Mouse (Mus musculus) heart, adult 2 months (tissue): ENCODE data around the gene Klrb1b. TPM values are rescaled to one million over a fixed set of nuclear protein-coding genes. Genes with fewer than 3 reads are reported as not detected.

ENCODE experiments used
- DNase-seq, 2 experiments: peaks; one replicate each; pipeline ENCODE4 v3.0.0; 2021
- H3K27ac ChIP-seq: fragments of 200-600 bp; 2 replicates; pipeline ENCODE4 v1.8.1; 2022
- H3K27me3 ChIP-seq: fragments of 200-500 bp; 2 replicates; pipeline ENCODE4 v1.6.1; 2012; ENCODE audit warnings: mild to moderate bottlenecking, low read length, inconsistent platforms, mixed read lengths; ENCODE audit not compliant: control insufficient read depth, insufficient read depth
- H3K36me3 ChIP-seq: fragments of 200-500 bp; 2 replicates; pipeline ENCODE4 v1.6.1; 2012; ENCODE audit warnings: low read length, inconsistent platforms; ENCODE audit not compliant: control insufficient read depth, insufficient read depth
- H3K4me1 ChIP-seq: fragments of 200-500 bp; 2 replicates; pipeline ENCODE4 v1.6.1; 2011; ENCODE audit warnings: low read length; ENCODE audit not compliant: control insufficient read depth, insufficient read depth
- H3K4me3 ChIP-seq: fragments of 200-600 bp; 2 replicates; pipeline ENCODE4 v1.8.1; 2022
- H3K79me2 ChIP-seq: fragments of 200-500 bp; replicated peaks from 2 replicates; pipeline ENCODE4 v1.6.1; 2012; ENCODE audit warnings: mild to moderate bottlenecking, inconsistent platforms, low read length, moderate library complexity, mixed read lengths; ENCODE audit not compliant: control insufficient read depth, insufficient read depth
- H3K9ac ChIP-seq: fragments of 200-500 bp; 2 replicates; pipeline ENCODE4 v1.6.1; 2012; ENCODE audit warnings: low read depth, mild to moderate bottlenecking, control low read depth, inconsistent platforms, low read length, mixed read lengths
- CTCF ChIP-seq: fragments of 200-600 bp; IDR thresholded peaks from 2 replicates; pipeline ENCODE4 v1.8.1; 2022; ENCODE audit warnings: antibody characterized with exemption, mild to moderate bottlenecking, moderate library complexity
- EP300 ChIP-seq: fragments of 200-500 bp; IDR thresholded peaks from 2 replicates; pipeline ENCODE4 v1.6.1; 2011; ENCODE audit warnings: low read depth, low read length, control low read depth; ENCODE audit not compliant: insufficient read depth
- POLR2A ChIP-seq: fragments of 200-500 bp; IDR thresholded peaks from 2 replicates; pipeline ENCODE4 v1.6.1; 2011; ENCODE audit warnings: mild to moderate bottlenecking, low read depth, low read length, control low read depth; ENCODE audit not compliant: insufficient read depth
- WGBS: fragments of 180-500 bp; shearing (Covaris S2); methylation state at CpG from one replicate; pipeline ENCODE4 v1.1.7; 2018; 5-methylcytosine and 5-hydroxymethylcytosine counted together
- intact Hi-C: fragments of 180-260 bp; cut with DNase I; formaldehyde crosslinking; loops from one replicate; pipeline ENCODE4 v1.15.1; 2025
- polyA plus RNA-seq: library from polyadenylated mRNA; depleted of rRNA; stranded (reverse); fragments of >200 nt; gene quantifications from 2 replicates; pipeline ENCODE4 v1.2.3, GENCODE M21; 2012
- total RNA-seq, 2 experiments: library from RNA; stranded (reverse); gene quantifications; 2 replicates each; pipeline ENCODE4 v1.2.3; 2021

Klrb1b gene
- total and polyA plus RNA-seq, 3 experiments: 0.41 TPM; not detected in 2

GRCm38 (mm10) chr6:128839921-128840320 lies 13.8 kb upstream of the Klrb1b start:
- Histone ChIP-seq H3K4me1 (peaks cover 4% of the 10 kb centered on the region; the same call in 1 of the 2 replicates), H3K9ac (no peak overlapping the region), H3K27ac (no peak overlapping the region), H3K79me2 (no peaks in the 10 kb centered on the region), H3K4me3 (no peak overlapping the region; the same call in 1 of the 2 replicates), H3K27me3 (no peaks in the 10 kb centered on the region), H3K36me3 (no peaks in the 10 kb centered on the region)
- DNase-seq: no peak
- intact Hi-C loops: loop anchor here (1.0 to 5.0 kb wide), 3 partner anchors 33 to 403 kb away; partner anchors contain the start of gene Fkbp4
- WGBS: 57% methylated on average over 7 of the region's 7 CpGs
- TF ChIP-seq EP300 (no peak), CTCF (no peak), POLR2A (no peak)

- Histone ChIP-seq H3K4me1 (peaks cover 4% of the 10 kb centered on the region; the same call in 1 of the 2 replicates), H3K9ac (peak overlapping the region; percentile 80), H3K36me3 (no peaks in the 10 kb centered on the region), H3K79me2 (no peaks in the 10 kb centered on the region), H3K4me3 (peak overlapping the region; percentile 92), H3K27me3 (no peaks in the 10 kb centered on the region), H3K27ac (peak overlapping the region; percentile 97)
- peak; percentile 87 to 90 for DNase-seq
- TF ChIP-seq EP300 (peak; percentile 79), POLR2A (peak; percentile 77), CTCF (no peak; the same call in 1 of the 2 replicates)
- under 1% methylated on average over 17 of the region's 17 CpGs for WGBS
- intact Hi-C loops: loop anchor here (1.0 kb wide), 1 partner anchor 32 kb away; no protein-coding TSS in a partner anchor
These were observed 13.2 kb upstream of the Klrb1b start for GRCm38 (mm10) chr6:128839266-128839771.

DNA sequence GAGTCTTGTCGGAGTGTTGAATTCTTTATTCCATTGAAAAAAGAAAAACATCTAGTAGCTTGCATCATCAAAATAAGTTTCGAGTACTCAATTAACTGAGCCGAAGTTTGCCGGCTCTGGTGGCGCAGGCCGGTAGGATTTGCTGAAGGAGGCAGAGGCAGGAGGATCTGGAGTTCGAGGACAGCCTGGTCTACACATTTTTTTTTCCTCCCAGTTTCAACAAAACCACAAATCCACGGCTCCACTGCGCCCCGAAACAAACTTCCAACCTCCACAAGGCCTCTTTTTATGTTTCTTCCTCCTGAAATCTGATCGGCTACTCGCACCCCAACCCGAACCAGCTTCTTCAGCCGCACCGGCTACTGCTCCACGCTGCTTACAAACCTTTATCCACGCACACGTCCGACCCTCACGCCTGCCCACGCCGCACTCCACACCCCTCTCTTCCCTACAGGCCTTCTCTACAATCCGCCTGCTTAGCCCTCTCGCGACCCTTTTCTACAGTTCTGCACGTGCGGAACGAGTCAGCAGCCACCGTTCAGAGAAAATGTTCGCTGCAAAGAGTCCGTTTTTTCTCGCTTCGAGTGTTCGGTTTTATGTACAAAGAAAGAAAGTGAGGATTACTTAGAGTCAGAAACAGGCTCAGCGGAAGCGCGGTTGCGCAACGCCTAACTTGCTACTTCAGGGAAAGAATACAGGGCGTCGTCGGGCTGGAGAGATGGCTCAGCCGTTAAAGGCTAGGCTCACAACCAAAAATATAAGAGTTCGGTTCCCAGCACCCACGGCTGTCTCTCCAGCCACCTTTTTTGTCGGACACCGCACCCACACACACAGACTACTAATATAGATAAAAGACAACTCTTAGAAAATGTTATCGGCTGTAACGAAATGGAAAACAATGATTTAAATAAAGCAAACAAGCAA lies 12.5 kb upstream of the Klrb1b start:
- TF ChIP-seq EP300 (peak; percentile 65; the same call in 1 of the 2 replicates), CTCF (no peak), POLR2A (peak; percentile 77)
- WGBS: under 1% methylated on average over 49 of the region's 49 CpGs
- peaks cover 4% of the 10 kb centered on the region; the same call in 1 of the 2 replicates for H3K4me1 ChIP-seq
- H3K9ac ChIP-seq: peak overlapping the region; percentile 89
- H3K79me2 ChIP-seq: no peaks in the 10 kb centered on the region
- no peaks in the 10 kb centered on the region for H3K36me3 ChIP-seq
- H3K27ac ChIP-seq: peak overlapping the region; percentile 97
- intact Hi-C loops: loop anchor here (1.0 kb wide), 3 partner anchors 31 to 74 kb away; no protein-coding TSS in a partner anchor
- H3K4me3 ChIP-seq: peak overlapping the region; percentile 92
- H3K27me3 ChIP-seq: no peaks in the 10 kb centered on the region
- DNase-seq: peak; percentile 92 to 94

DNA sequence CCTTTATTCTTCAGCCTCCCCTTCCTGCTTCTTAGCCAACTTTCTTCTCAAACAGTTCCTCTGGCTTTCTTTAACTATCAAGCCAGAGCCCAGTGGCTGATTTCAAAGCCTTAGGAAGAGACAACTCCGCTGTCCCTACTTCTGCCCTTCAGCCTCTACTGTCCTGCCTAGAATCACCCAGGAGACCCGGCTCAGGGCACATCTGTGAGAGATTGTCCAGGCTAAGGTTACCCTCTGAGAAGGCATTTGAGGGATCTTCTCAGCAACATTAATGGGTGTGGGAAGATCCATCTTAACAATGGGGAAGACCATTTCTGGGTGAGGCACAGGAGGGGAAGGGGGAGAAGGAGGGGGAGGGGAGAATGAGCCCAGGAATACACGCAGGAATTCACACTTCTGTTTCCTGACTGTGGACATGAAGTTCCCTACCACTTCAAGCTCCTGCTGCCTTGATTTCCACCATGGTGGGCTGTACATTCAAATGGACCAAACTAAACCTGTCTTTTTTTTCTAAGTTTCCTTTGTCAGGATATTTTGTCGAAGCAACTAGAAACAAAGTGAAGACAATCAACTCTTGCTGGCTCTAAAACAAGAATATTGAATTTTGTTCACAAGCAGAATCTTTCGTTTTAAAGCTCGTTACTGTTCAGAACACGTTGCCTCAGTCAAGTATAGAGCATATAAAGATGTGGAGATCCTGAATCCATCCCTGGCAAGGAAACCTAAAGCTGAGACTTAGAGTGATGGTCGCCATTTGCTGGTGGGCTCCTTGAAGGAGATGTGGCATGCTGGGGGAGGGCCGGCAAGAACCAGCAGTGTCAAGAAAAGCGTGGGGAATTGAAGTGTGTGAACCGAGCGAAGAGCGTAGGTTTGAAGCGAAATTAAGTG lies 11.6 kb upstream of the Klrb1b start:
- H3K4me1 ChIP-seq: peaks cover 4% of the 10 kb centered on the region; the same call in 1 of the 2 replicates
- H3K9ac ChIP-seq: peak overlapping the region; percentile 75
- 3% methylated on average over 14 of the region's 14 CpGs for WGBS
- H3K27ac ChIP-seq: peak overlapping the region; percentile 97
- intact Hi-C loops: loop anchor here (1.0 kb wide), 2 partner anchors 34 to 73 kb away; no protein-coding TSS in a partner anchor
- H3K36me3 ChIP-seq: no peaks in the 10 kb centered on the region
- H3K79me2 ChIP-seq: no peaks in the 10 kb centered on the region
- H3K27me3 ChIP-seq: no peaks in the 10 kb centered on the region
- no peak for DNase-seq
- H3K4me3 ChIP-seq: peak overlapping the region; percentile 92
- TF ChIP-seq EP300 (no peak), CTCF (no peak), POLR2A (no peak)

DNA sequence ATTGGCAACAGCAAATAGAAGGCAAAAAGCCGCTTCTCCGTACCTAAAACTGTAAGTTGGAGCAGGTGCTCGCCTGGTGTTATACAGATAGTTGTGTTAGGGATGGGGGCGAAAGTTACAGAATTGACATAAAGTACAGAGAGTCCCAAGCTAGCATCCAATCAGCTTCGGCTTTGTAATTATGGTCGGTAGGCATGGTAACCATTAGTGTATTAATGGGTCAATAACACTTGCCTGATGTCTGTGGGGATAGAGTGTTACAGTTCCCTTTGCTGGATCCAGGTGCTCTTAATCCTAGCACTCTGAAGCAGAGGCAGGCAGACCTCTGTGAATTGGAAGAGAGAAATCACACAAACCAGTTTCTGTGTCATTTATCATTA lies 10.8 kb upstream of the Klrb1b start:
- intact Hi-C loops: no loop called here
- Histone ChIP-seq H3K9ac (no peak overlapping the region), H3K4me3 (peak overlapping the region; percentile 92), H3K4me1 (peaks cover 3% of the 10 kb centered on the region; the same call in 1 of the 2 replicates), H3K79me2 (no peaks in the 10 kb centered on the region), H3K36me3 (no peaks in the 10 kb centered on the region), H3K27me3 (no peaks in the 10 kb centered on the region), H3K27ac (no peak overlapping the region; the same call in 1 of the 2 replicates)
- DNase-seq: no peak
- WGBS: 82% methylated on average over 6 of the region's 6 CpGs
- TF ChIP-seq CTCF (no peak), EP300 (no peak), POLR2A (no peak)
